Mouse (Mus musculus): ENCODE measurements around the gene Tmed11. TPM values are rescaled to one million over a fixed set of nuclear protein-coding genes. Genes with fewer than 3 reads are reported as not detected.

The Tmed11 gene
- total RNA-seq (2023) = not detected

GRCm38 (mm10) chr5:108795263-108795662 is at the start of gene Tmed11:
Gene Tmed11 (minus strand): TSS chr5:108795363.

GRCm38 (mm10) chr5:108808750-108809149 is 13.6 kb upstream of the Tmed11 start, which contains the start of gene Vmn2r8:
Gene Vmn2r8 (minus strand): TSS chr5:108808850.

GRCm38 (mm10) chr5:108774630-108775306 is 20.4 kb downstream of the Tmed11 start, which contains the start of gene Rnf212:
Gene Rnf212 (minus strand): TSS chr5:108774982.

Other genes with a start within 250 kb of the Tmed11 start
- gene Cplx1, start 245.3 kb downstream of the Tmed11 start, total RNA-seq (2023) = not detected
- gene Gak, start 165.6 kb downstream of the Tmed11 start, total RNA-seq (2023) = 100 to 1,000 TPM; 135 to 139 TPM
- 10 to 100 TPM; 19.3 to 20.5 TPM for gene Tmem175, start 165.6 kb downstream of the Tmed11 start, total RNA-seq (2023)
- gene Idua, start 135.0 kb downstream of the Tmed11 start, total RNA-seq (2023) = 10 to 100 TPM; 25.9 to 27.4 TPM
- gene Dgkq, start 125.7 kb downstream of the Tmed11 start, total RNA-seq (2023) = 10 to 100 TPM; 18.2 to 26.4 TPM
- not detected for gene Slc26a1, start 119.8 kb downstream of the Tmed11 start, total RNA-seq (2023)
- 1 to 10 TPM; 2.2 to 4.3 TPM for gene Fgfrl1, start 103.0 kb downstream of the Tmed11 start, total RNA-seq (2023)
- not detected for gene Rnf212, start 20.4 kb downstream of the Tmed11 start, total RNA-seq (2023)
- not detected for gene Vmn2r8, start 13.5 kb upstream of the Tmed11 start, total RNA-seq (2023)
- not detected for gene Vmn2r9, start 57.2 kb upstream of the Tmed11 start, total RNA-seq (2023)
- gene Vmn2r10, start 211.2 kb upstream of the Tmed11 start, total RNA-seq (2023) = not detected

Data from monocyte, adult 59 days (primary cell).